Mouse (Mus musculus) layer of hippocampus, postnatal 10 days (tissue): Measurements from ENCODE around the gene Dlx4. TPM values are rescaled to one million over a fixed set of nuclear protein-coding genes. Genes with fewer than 3 reads are reported as not detected.

ENCODE experiments used
- DNase-seq, 2 experiments: peaks; one replicate each; pipeline ENCODE4 v3.0.0; 2021; ENCODE audit warnings: low spot score in 2 of 2
- long read RNA-seq: library from polyadenylated mRNA; stranded (forward); transcript quantifications from one replicate; pipeline ENCODE4 v2.0.0, GENCODE M21; 2023
- total RNA-seq, 2 experiments: library from RNA; stranded (reverse); gene quantifications; 2 replicates each; pipeline ENCODE4 v1.2.3; 2021

Gene Dlx4
- under 1 TPM in 1 of 2 experiments, not detected in 1; 0.23 TPM for total RNA-seq
- long read RNA-seq, result 0 reads

DNA sequence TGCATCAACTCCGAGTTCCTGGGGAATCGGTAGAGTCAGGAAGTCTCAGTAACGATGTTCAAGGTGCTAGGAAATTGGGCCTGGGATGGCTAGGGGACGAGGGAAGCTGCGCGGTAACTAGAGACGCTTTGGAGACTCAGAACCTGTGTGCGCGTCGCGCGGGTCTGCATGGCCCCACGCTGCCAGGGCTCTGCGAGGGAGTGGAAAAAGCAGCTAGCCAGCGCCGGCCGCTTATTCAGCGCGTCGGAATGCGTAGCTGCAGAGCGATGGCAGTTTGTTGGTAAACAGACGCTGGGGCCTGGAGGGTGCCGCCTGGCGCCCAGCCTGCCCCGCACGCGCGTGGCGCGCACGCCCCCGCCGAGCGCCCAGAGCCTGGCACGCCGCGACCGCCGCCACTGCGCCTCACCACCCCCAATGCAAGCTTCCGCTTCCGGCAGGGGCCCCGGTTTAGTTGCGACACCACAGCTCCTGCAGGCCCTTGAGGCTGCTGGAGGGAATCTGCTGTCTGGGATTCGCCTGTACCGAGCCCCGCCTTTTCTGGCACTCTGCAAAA, at the start of gene Dlx4:
Gene Dlx4, minus strand, starts transcription at position 413 of the 553 bp plus-strand sequence.
- DNase-seq, result peak; percentile 25 to 35

DNA sequence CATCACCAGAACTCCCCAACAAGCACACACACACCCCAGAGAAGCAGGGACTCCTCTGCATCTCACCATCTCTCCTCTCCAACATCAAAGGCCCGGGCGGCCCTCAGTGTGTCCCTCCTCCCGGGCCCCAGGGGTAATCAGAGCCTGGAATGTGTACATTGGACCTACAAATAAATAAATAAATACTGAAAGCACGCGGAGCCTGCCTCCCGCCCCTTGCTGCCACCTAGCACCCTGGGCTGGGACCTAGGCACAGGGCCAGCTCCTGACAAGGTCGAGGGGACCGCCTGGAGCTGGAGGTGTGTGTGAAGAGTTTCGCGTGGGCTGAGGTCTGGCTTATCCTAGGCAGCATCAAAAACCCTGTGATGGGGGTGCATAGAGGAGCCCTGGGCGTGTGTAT, 43.8 kb upstream of the Dlx4 start:
- DNase-seq, result no peak

DNA sequence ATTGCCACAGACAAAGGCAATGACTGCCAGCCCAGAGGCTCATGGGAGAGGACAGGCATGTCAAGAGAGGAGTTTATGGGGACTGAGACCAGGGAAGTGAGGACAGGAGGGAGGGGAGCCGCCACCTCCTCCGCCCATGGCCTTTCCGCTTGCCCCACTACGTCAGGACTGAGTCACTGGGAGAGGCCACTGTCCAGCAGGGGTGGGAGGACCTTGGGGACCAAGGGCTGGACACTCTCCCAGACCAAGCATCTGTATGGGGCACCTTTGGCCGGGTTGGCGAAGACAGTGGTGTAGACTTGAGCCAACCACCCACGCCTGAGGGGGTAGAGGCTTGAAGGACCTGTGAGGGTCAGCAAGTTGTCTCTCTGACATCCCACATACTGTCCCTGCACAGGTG, 40.8 kb upstream of the Dlx4 start:
- no peak for DNase-seq

DNA sequence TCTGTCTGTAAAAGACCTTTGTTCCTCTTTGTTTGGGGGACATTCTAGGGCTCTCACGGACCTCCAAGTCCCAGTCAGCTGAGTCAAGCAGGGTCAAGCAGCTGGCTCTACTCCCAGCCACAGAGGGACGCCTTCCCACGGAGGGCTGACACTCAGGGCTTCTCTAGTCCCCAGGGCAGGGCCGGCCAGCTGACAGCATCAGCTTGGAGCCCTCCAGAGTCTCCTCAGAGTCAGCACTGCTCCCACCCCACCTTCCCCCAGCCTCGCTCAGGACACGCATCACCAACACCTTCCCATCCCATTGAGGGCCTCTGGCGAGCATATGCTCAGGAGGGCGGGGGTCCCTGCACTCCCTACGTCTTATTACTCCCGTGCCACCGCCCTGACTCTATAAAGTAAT, 39.6 kb upstream of the Dlx4 start:
- DNase-seq, result no peak

- DNase-seq, result no peak
Measured at GRCm38 (mm10) chr11:95184561-95184960, 38.5 kb upstream of the Dlx4 start.

DNA sequence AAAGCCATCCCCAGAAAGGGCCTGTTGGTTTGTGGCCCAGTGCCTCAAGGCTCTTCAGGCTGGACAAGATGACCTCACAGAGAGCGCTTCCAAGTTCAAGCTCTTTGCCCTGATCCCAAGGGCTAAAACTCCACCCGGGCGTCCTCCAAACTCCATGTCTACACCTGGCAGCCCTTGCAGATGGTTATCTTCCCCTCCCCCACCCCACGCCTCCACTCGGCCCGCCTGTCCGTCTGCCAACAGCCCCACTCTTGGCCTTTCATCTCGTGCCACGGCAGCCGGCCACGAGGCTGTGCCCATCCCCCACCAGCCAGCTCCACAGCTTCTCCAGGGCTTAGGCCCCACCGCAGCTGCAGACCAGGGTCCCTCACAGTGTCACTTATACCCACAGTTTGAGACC, 33.2 kb upstream of the Dlx4 start:
- DNase-seq, result peak in 1 of 2 experiments; percentile 34

DNA sequence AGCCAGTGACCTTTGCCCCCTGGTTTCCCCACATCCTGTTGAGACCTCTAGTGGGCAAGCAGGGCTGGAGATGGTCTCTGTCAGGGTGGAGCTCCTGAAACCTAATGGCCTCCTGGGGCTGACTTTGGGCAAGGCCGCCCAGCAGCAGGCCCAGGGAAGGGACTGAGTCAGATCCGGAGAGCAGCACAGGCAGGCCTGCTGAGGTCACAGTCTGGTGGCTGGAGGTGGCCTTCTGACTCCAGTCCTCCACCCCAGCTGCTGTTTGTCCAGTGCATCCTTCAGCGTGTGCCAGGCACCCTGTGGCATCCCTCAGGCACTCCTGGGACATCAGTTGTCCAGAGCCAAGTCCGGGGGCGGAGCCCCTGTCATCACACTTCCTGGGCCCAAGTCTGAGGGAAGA, 19.8 kb upstream of the Dlx4 start:
- no peak for DNase-seq

DNA sequence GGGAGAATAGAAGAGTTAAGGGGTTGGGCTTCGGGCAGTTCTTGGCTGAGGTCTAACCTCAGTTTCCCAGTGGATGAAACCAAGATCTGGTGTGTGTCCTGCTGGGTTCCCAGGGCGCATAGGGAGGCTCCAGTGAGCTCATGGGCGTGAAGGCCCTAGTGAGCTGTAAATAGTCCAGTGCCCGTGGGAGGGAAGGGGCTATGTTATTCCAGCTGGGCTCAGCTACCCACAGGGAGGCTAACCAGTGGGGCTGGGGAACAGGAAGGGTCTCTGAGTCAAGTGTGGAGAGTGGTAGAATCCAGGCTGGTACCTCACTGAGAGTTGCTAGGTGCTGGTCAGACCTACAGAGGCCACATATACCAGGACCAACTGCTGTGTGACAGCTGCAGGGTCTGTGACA, 15.6 kb upstream of the Dlx4 start:
- no peak for DNase-seq

DNA sequence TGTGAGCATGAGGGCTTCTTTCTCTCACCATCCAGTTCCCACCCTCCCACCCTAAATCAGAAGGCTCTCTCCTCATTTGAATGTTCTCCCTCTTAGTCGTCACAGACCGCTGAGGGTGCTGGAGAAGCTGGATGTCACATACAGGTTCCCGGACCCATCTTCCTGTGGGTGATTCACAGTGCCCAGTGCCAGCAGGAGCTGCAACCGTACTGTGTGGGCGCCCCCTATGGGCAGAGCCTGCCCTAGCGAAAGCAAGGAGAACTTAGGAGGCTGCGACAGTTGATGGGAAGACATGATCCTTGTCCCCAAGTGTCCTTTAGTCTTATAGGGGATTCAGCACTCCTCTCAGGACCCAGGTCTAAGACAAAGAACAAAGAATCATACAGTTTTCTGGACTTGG, 14.6 kb upstream of the Dlx4 start:
- DNase-seq, result no peak

GRCm38 (mm10) chr11:95159763-95160371, 13.8 kb upstream of the Dlx4 start:
- no peak for DNase-seq

DNA sequence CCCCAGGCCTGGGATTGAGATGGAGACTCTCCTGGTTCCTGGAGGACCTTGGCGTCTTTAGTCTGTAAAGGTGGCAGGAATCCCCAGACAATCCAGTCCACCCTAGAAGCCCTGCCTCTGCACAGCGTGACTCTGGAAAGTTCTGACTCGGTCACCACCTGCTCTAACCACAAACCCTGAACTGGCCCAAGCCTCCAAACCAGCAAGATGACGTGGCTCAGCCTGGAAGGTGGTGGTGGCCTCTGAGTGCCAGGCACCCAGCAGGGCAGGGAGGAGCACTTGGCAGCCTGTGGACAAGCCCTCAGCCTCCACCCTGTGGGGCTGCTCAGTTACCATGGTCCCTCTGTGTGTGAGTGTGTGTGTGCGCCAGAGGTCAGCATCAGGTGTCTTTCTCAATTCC, 11.8 kb upstream of the Dlx4 start:
- DNase-seq, result no peak

- DNase-seq, result no peak
Measured at GRCm38 (mm10) chr11:95157356-95157755, 11.3 kb upstream of the Dlx4 start.

- DNase-seq, result no peak
Measured at GRCm38 (mm10) chr11:95155511-95155910, 9.4 kb upstream of the Dlx4 start.

- DNase-seq, result no peak
Measured at GRCm38 (mm10) chr11:95153681-95154080, 7.6 kb upstream of the Dlx4 start.

DNA sequence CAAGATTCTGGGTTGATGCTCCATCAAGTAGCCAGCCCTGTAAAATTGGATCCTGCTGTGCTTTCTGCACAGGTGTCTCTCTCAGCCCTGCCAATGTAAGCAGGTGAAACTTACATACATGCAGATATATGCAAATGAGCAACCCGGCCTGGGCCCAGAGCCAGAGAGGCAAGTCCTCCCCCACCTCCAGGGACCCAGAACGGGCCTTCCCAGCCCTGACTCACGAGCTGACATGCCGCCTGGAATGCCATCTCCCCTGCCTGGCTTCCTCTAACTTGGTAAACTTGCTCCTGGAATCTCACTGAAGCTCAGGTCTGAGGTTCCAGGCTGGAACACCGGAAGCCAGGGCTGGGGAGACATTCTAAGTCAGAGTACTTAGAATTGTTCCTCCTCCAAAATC, 7.1 kb upstream of the Dlx4 start:
- no peak for DNase-seq

- peak; percentile 34 to 44 for DNase-seq
Measured at GRCm38 (mm10) chr11:95150269-95151049, 4.4 kb upstream of the Dlx4 start.

DNA sequence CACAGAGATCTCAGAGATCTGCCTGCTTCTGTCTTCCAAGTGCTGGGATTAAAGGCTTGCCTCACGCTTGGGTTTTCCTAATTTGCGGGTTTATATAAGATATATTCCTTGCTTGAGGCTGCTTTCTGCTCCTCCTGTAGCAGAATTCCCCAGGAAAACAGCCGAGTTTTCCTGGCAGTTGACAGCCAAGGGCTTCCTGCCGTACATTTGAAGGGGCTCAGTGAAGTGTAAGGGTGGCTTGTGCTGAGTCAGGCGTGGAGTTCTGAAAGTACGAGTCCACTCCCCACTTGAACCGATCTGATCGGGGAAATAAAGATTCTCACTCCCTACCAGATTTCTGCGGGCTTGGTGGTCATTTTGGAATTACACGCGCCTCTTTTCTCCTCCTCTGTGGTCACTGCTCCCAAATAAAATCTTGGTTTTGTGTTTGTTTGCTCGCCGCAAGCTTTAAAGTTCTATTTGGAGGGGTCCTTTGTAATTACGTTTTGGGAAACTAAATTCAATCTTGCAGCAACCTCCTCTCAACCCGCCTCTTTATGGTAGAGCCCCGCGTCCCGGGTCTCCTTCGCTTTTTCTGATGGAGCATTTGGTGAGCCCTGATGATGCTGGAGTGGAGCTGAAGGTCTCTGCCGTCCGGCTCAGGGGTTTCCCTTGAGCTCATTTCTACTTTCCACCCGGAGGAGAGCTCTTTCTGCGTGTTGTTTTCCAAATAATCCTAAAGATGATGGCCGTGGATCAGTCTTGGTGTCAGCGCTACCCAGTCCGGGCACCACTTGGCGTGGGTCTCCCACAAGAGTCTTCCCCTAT, 3.6 kb upstream of the Dlx4 start:
- no peak for DNase-seq

DNA sequence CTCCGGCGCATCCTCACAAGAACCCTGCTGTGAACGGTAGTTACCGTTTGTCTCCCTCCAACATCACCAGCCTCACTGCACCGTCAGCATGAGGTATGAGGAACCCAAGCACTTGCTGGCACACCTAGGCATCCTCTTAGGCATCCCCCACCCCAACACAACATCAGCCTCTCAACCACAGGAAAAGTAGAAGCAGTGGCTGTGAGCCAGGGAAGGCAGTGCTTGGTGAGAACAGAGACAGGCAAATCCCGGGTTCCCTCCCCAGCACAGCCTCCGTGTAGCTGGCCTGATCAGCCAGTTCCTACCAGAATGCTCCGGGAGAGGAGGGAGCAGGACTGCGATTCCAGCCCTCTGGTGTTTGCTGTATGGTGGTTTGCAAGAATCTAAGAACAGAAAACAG, 2.7 kb upstream of the Dlx4 start:
- DNase-seq, result no peak

GRCm38 (mm10) chr11:95144946-95145483, 1.0 kb downstream of the Dlx4 start:
- DNase-seq, result no peak

- DNase-seq, result no peak
Measured at GRCm38 (mm10) chr11:95144091-95144945, 1.7 kb downstream of the Dlx4 start.

DNA sequence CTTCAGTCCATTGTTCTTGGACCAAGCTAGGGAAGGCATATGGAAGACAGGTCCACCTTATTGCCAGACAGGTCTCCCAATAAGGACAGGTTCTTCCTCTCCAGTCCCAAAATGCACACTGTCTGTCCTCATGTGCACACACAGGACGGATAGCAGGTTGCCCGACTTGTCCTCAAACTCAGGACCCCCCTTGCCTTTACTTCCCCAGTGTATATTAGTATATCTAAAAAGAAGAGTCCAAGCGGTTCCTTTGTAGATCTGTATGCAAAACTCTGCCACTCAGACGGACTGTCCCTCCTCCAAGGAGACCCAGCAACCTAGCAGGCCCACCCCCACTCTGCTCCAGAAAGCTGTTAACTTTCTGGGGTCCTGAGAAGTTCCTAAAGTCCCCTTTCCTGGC, 2.4 kb downstream of the Dlx4 start:
- no peak for DNase-seq
